Mouse (Mus musculus) embryonic facial prominence, embryonic 14.5 days (tissue): ENCODE results near the gene Plekho2. TPM values are rescaled to one million over a fixed set of nuclear protein-coding genes. Genes with fewer than 3 reads are reported as not detected.

ENCODE experiments used
- ATAC-seq: fragments of 200-750 bp; cut with Nextera tagmentation; 2 replicates; pipeline ENCODE4 v1.8.0; 2017; ENCODE audit warnings: low read depth, moderate number of reproducible peaks, moderate TSS enrichment
- DNase-seq: peaks from one replicate; pipeline ENCODE4 v3.0.0-alpha.2; 2015; ENCODE audit warnings: low spot score
- H3K27ac ChIP-seq: fragments of 300-500 bp; sonication (generic); replicated peaks from 2 replicates; pipeline ENCODE4 v1.5.1; 2014; ENCODE audit warnings: low read depth, mild to moderate bottlenecking, low read length, moderate library complexity
- H3K27me3 ChIP-seq: fragments of 300-500 bp; sonication (generic); replicated peaks from 2 replicates; pipeline ENCODE4 v1.6.1; 2014; ENCODE audit warnings: low read length; ENCODE audit not compliant: control insufficient read depth, insufficient read depth
- H3K36me3 ChIP-seq: fragments of 300-500 bp; sonication (generic); 2 replicates; pipeline ENCODE4 v1.6.1; 2014; ENCODE audit warnings: low read length, mixed read lengths; ENCODE audit not compliant: control insufficient read depth, insufficient read depth
- H3K4me1 ChIP-seq: fragments of 300-500 bp; sonication (generic); 2 replicates; pipeline ENCODE4 v1.6.1; 2014; ENCODE audit warnings: antibody characterized with exemption, low read length; ENCODE audit not compliant: control insufficient read depth, insufficient read depth
- H3K4me2 ChIP-seq: fragments of 300-500 bp; sonication (generic); 2 replicates; pipeline ENCODE4 v1.6.1; 2014; ENCODE audit warnings: low read depth, mild to moderate bottlenecking, low read length, moderate library complexity, mixed read lengths
- H3K4me3 ChIP-seq: fragments of 300-500 bp; sonication (generic); 2 replicates; pipeline ENCODE4 v1.5.1; 2014; ENCODE audit warnings: low read depth, mild to moderate bottlenecking, low read length
- H3K9ac ChIP-seq: fragments of 300-500 bp; sonication (generic); 2 replicates; pipeline ENCODE4 v1.6.1; 2014; ENCODE audit warnings: low read depth, mild to moderate bottlenecking, low read length, moderate library complexity, mixed read lengths
- H3K9me3 ChIP-seq: fragments of 300-500 bp; sonication (generic); 2 replicates; pipeline ENCODE4 v1.6.1; 2016; ENCODE audit warnings: low read length; ENCODE audit not compliant: control insufficient read depth
- WGBS: fragments of 180-500 bp; shearing (Covaris S2); extraction: QIAGEN DNeasy Blood & Tissue Kit; methylation state at CpG from one replicate; pipeline ENCODE4 v1.1.7; 2014; 5-methylcytosine and 5-hydroxymethylcytosine counted together
- polyA plus RNA-seq: library from polyadenylated mRNA; unstranded; fragments of >200 nt; fragmentation: Nextera tagmentation; extraction: Ambion mirVana; gene quantifications from 2 replicates; pipeline ENCODE4 v1.2.1, GENCODE M21; 2014

Plekho2 gene
- polyA plus RNA-seq, 1 experiment from 2014 or later: 12.9 TPM

DNA sequence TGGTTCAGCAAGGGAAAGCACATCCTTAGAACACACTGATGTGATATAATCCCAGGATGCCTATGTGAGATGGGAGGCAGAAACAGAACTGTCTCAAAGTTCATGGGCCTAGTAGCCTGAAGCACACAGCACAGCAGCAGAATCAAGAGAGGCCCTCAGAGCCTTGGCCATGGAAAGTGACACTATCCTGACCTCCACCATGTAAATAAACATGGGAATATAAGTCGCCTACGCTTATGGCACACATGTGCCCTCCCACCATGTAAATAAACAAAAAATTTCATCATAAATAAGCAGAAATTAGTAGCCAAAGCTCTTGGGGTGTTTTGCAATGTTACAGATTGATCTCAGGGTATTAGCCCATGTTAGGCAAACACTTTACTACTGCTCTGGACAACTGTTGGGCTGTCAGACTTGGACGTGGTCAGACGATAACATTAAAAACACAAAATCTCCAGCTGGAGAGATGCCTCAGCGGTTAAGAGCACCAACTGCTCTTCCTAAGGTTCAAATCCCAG is 32.2 kb upstream of the Plekho2 start:
- DNase-seq (no peak), ATAC-seq (no peak)
- Histone ChIP-seq H3K4me2 (no peak overlapping the region), H3K4me3 (no peak overlapping the region), H3K36me3 (no peaks in the 10 kb centered on the region), H3K4me1 (no peaks in the 10 kb centered on the region), H3K9me3 (no peaks in the 10 kb centered on the region), H3K27ac (no peak overlapping the region), H3K27me3 (no peaks in the 10 kb centered on the region), H3K9ac (no peak overlapping the region)
- 74% methylated on average over 5 of the region's 5 CpGs for WGBS

DNA sequence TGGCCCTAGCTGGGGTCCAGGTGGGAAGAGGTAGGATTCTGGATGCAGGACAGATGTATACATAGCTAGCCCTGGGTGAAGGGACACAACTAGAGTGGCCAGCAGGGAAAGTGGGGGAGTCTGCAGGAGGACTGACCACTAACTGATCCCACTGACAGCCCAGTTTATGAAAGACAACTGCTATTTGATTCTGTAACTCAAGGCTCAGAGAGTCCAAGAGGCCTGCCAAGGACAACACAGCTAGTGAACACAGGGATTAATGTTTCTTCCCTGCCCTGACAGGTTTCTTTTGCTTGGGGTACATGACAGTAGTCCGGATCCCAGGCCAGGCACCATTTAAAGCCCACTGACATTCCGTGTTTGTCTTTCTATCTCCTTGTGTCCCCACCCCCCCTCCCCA is 27.3 kb upstream of the Plekho2 start:
- H3K27me3 ChIP-seq: no peaks in the 10 kb centered on the region
- H3K9me3 ChIP-seq: no peaks in the 10 kb centered on the region
- WGBS: 16% methylated on average over 2 of the region's 2 CpGs
- DNase-seq: no peak
- H3K27ac ChIP-seq: no peak overlapping the region
- no peak overlapping the region for H3K4me2 ChIP-seq
- H3K4me3 ChIP-seq: no peak overlapping the region
- no peaks in the 10 kb centered on the region for H3K36me3 ChIP-seq
- H3K4me1 ChIP-seq: 0 out of 2 replicates have a peak, but pooled peaks cover 2% of the 10 kb centered on the region
- H3K9ac ChIP-seq: no peak overlapping the region
- no peak for ATAC-seq

DNA sequence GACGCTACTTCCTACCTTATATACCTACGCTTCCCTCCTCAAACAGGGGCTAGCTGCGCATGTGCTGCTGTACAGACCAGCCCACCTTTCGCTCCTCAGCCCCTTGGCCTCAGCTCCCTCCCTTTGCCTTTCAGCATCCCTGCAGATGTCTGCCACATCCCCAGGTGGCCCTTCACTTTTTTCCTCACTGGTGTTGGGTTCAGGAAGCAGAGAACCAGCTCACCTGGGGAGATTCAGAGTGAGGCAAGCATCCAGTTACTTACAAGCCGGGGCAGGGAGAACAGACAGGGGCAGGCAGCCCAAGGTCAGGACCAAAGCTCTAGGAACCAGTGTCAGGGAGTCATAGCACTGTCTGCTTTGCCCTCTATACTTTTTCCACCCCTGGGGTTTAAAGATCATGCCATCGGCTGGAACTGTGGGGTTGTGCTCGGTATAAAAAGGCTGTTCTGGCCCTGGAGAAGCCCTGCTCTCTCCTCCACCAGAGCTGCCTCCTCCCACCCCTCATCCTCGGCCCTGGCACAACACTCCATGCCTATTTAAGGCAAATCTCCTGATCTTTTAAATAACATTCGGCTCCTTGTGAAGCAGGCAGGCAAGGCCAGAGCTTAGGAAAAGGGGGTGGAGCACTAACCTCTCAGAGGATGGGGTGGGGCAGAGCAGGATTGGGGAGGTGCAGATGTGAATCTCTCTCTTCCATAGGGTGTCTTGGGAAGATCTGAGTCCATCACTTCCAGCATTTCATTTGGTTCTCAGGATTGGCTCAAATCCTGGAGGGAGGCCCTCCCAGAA is 26.7 kb upstream of the Plekho2 start:
- no peak for ATAC-seq
- H3K36me3 ChIP-seq: no peaks in the 10 kb centered on the region
- 0 out of 2 replicates have a peak, but pooled peaks cover 2% of the 10 kb centered on the region for H3K4me1 ChIP-seq
- H3K9me3 ChIP-seq: no peaks in the 10 kb centered on the region
- H3K9ac ChIP-seq: peak overlapping the region; percentile 25; the same call in 1 of the 2 replicates
- no peaks in the 10 kb centered on the region for H3K27me3 ChIP-seq
- peak; percentile 11 for DNase-seq
- H3K4me2 ChIP-seq: no peak overlapping the region
- no peak overlapping the region for H3K4me3 ChIP-seq
- WGBS: 44% methylated on average over 9 of the region's 9 CpGs
- no peak overlapping the region for H3K27ac ChIP-seq

DNA sequence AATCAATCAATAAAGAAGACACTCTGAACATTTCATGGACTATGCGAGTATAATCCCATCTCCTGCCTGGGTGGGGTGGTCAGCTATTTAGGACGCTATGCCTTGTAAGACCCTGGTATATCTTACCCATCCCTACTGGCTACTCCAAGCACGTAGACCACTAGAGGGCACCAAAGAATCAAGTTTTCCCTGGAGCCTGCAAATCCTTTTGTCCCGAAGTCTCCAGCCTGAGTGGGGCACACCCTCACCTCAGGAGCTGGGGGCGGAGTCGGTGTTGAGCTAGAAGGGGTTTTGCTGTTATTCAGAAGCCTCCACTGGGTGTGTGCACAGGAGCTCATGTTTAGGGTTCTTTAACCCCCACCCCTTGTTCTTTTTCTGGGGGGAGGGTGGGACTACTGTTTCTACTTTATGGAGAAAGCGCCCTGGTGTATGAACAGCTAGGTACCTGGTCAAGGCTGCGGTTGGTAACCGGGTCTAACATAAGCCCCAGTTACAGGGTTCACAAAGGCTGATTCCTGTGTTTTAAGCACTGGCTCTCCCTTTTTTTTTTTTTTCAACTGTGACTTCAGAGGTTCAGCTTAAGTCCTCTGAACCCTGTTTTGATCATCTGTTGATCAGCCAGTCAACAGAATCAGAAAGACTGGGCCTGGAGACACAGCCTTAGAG is 25.8 kb upstream of the Plekho2 start:
- 0 out of 2 replicates have a peak overlapping the region, but pooled peaks have one; percentile 1 for H3K4me3 ChIP-seq
- 7% methylated on average over 9 of the region's 9 CpGs for WGBS

DNA sequence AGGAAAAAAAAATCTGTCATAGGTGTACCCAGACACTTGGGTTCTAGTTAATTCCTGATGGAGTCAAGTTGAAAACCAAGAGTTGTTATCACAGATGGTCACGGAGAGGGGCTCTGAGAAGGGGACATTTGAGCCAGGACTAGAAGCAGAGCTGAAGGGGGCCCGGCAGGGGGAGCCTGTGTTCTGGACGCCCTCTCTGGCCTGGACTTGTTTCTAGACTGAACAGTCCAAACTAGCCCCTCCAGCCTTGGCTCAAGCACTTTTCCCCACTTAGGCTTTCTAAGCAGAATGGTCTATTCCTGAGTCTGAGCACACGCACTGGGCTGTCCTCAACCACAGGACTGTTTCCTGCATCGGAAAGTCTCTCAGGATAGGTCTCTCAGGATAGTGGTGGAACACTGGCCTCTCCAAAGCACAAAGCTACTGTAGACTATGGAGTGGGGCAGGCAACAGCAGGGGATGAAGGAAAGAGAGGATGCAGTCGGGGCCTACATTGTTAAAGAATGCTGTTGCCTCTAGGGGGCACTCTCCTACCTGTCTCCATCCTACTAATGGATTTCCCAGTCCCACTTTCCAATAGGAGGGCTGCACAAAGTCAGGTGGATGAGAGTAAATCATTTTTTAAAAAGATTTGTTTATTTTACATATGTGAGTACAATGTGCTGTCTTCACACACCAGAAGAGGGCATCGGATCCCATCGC is 23.7 kb upstream of the Plekho2 start:
- ATAC-seq: no peak
- Histone ChIP-seq H3K27me3 (no peaks in the 10 kb centered on the region), H3K4me1 (0 out of 2 replicates have a peak, but pooled peaks cover 2% of the 10 kb centered on the region), H3K9me3 (no peaks in the 10 kb centered on the region), H3K4me2 (no peak overlapping the region), H3K27ac (no peak overlapping the region), H3K36me3 (no peaks in the 10 kb centered on the region), H3K4me3 (no peak overlapping the region), H3K9ac (no peak overlapping the region)
- no peak for DNase-seq
- 53% methylated on average over 8 of the region's 8 CpGs for WGBS

More for the DNA sequence above, 25.8 kb upstream of the Plekho2 start:
- DNase-seq (peak; percentile 96), ATAC-seq (peak; percentile 88)
- no peaks in the 10 kb centered on the region for H3K27me3 ChIP-seq
- H3K36me3 ChIP-seq: no peaks in the 10 kb centered on the region
- H3K9ac ChIP-seq: no peak overlapping the region
- H3K4me1 ChIP-seq: 0 out of 2 replicates have a peak, but pooled peaks cover 2% of the 10 kb centered on the region
- H3K27ac ChIP-seq: no peak overlapping the region
- H3K4me2 ChIP-seq: peak overlapping the region; percentile 43
- H3K9me3 ChIP-seq: no peaks in the 10 kb centered on the region

DNA sequence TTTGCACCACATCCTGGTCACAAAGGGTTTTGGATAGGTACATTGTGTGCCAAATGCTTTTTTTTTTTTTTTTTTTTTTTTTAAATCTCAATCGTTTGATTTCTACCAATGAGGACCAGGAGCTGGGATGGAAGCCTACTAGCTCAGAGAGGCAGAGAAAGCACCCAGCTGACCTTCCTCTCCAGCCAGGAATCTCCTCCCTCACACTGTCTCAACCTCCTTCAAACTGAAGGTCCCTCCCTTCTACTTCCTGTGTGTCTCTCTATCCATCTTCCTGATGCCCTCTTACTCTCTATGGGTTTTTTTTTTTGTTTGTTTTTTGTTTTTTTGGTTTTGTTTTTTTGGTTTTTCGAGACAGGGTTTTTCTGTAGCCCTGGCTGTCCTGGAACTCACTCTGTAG is 21.1 kb upstream of the Plekho2 start:
- DNase-seq: no peak
- Histone ChIP-seq H3K27me3 (no peaks in the 10 kb centered on the region), H3K9ac (no peak overlapping the region), H3K9me3 (no peaks in the 10 kb centered on the region), H3K4me2 (no peak overlapping the region), H3K4me1 (no peaks in the 10 kb centered on the region), H3K36me3 (0 out of 2 replicates have a peak, but pooled peaks cover under 1% of the 10 kb centered on the region), H3K4me3 (no peak overlapping the region), H3K27ac (no peak overlapping the region)
- 85% methylated on average over 2 of the region's 2 CpGs for WGBS
- no peak for ATAC-seq

DNA sequence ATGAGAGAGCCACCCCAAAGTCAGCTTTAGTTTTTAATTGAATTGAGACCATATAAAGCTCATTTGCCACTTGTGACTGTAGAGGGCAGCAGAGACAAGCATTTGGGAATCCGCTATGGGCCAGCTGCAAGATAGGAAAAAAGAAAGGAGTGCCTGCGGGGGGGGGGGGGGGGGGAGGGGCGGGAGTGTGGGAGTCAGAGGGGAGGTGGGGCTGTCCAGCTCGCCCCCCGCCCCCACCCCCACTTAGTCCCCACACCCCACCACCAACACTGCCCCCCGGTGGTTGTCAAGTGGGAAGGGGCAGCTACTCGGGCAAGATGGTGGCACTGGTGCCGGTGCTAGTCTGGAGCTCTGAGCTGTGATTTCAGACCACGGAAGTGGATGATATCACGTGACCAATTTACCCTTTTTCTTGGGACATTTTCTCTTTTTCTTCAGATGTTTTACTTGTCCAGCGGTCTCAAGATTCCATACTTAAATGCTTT is 19.0 kb upstream of the Plekho2 start:
- Histone ChIP-seq H3K36me3 (peaks cover 17% of the 10 kb centered on the region), H3K27me3 (no peaks in the 10 kb centered on the region), H3K4me2 (peak overlapping the region; percentile 34; the same call in 1 of the 2 replicates), H3K9ac (no peak overlapping the region), H3K27ac (no peak overlapping the region), H3K4me3 (no peak overlapping the region), H3K9me3 (no peaks in the 10 kb centered on the region), H3K4me1 (no peaks in the 10 kb centered on the region)
- DNase-seq: peak; percentile 77
- no peak for ATAC-seq
- 37% methylated on average over 6 of the region's 11 CpGs for WGBS

DNA sequence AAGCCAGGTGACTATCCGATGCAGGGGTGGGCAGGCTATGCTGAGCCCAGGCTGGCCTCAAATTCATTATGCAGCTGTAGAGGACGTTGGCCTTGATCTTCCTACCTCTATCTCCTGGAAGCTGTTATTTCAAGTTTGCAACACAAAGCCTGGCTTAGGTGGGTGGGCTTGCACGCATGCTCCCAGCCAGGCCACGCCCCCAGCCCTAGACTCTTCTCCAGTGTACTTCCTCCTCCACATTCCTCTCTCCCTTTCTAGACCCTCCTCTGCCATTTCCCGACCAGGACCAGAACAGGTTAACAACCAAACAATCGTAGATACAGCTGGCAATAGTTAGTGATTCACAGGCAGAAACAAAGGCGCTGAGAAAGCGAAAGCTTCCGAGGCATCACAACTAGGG is 13.8 kb upstream of the Plekho2 start:
- Histone ChIP-seq H3K36me3 (peaks cover 46% of the 10 kb centered on the region), H3K9ac (no peak overlapping the region), H3K27ac (no peak overlapping the region), H3K4me1 (peaks cover 9% of the 10 kb centered on the region), H3K4me3 (no peak overlapping the region), H3K4me2 (no peak overlapping the region), H3K9me3 (no peaks in the 10 kb centered on the region), H3K27me3 (no peaks in the 10 kb centered on the region)
- DNase-seq: no peak
- 69% methylated on average over 9 of the region's 9 CpGs for WGBS
- ATAC-seq: no peak
